Mouse (Mus musculus): ENCODE measurements around the gene Phka1. TPM values are rescaled to one million over a fixed set of nuclear protein-coding genes. Genes with fewer than 3 reads are reported as not detected.
"Not testable (repeated sequence)": the region's sequence is repeated elsewhere in the genome, so short reads cannot be mapped to it uniquely, and the experiment has no call there.

The Phka1 gene
- polyA plus RNA-seq (2015; fragmentation: Nextera tagmentation; extraction: Ambion mirVana): 8.9 and 9.9 TPM in 2 replicates

- Histone ChIP-seq H3K9me3 (ENCODE audit: control insufficient read depth, low read length) (no peaks in the 10 kb centered on the region), H3K9ac (ENCODE audit: low read depth, low read length) (peak within 1 kb of the TSS; percentile 62), H3K4me1 (ENCODE audit: control insufficient read depth, insufficient read depth, low read depth, low read length) (peaks cover 3% of the 10 kb centered on the region; the same call in 1 of the 2 replicates), H3K4me3 (ENCODE audit: low read length) (peak within 1 kb of the TSS; percentile 59), H3K27ac (ENCODE audit: low read depth, low read length) (peak within 1 kb of the TSS; percentile 34; the same call in 1 of the 2 replicates), H3K27me3 (replicated peaks; ENCODE audit: control insufficient read depth, insufficient read depth, low read length) (peaks cover 8% of the 10 kb centered on the region), H3K36me3 (ENCODE audit: control insufficient read depth, insufficient read depth, low read length) (no peaks in the 10 kb centered on the region), H3K4me2 (ENCODE audit: low read length) (peak within 1 kb of the TSS; percentile 68)
- peak; percentile 97 for ATAC-seq
- 16% methylated on average over 36 of the region's 60 CpGs for WGBS
These were observed at the start of gene Phka1 for GRCm38 (mm10) chrX:102643823-102644572. Gene Phka1, minus strand, starts transcription at chrX:102644246.

DNA sequence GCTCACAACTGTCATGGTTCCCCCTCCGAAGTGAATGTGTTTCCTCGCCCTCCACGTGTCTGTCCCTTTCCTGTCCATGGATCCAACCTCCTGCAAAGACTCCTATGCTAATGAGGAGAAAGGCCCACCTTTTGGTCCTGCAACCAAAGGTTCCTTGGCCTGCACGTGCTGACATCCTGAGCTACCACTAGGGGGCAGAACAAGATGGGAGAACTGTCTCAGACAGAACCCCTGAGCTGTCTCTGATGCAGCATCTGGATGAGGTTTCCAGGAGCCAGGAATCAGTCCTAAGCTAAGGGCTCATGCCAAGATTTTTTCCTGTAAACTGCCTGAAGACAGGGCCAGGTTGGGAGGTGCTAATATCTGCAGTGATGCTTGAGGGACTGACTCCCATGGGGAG, 45.2 kb upstream of the Phka1 start:
- H3K27ac ChIP-seq (ENCODE audit: low read depth, low read length); H3K36me3 ChIP-seq (ENCODE audit: control insufficient read depth, insufficient read depth, low read length); H3K27me3 ChIP-seq (replicated peaks; ENCODE audit: control insufficient read depth, insufficient read depth, low read length); H3K9me3 ChIP-seq (ENCODE audit: control insufficient read depth, low read length); H3K4me3 ChIP-seq (ENCODE audit: low read length); H3K4me2 ChIP-seq (ENCODE audit: low read length); H3K4me1 ChIP-seq (ENCODE audit: control insufficient read depth, insufficient read depth, low read depth, low read length); H3K9ac ChIP-seq (ENCODE audit: low read depth, low read length): not testable (repeated sequence)
- ATAC-seq: peak; percentile 72
- 11% methylated on average over 3 of the region's 4 CpGs for WGBS

- H3K9me3 ChIP-seq (ENCODE audit: control insufficient read depth, low read length); H3K9ac ChIP-seq (ENCODE audit: low read depth, low read length); H3K4me1 ChIP-seq (ENCODE audit: control insufficient read depth, insufficient read depth, low read depth, low read length); H3K36me3 ChIP-seq (ENCODE audit: control insufficient read depth, insufficient read depth, low read length); H3K27ac ChIP-seq (ENCODE audit: low read depth, low read length); H3K4me3 ChIP-seq (ENCODE audit: low read length); ATAC-seq; H3K4me2 ChIP-seq (ENCODE audit: low read length); H3K27me3 ChIP-seq (replicated peaks; ENCODE audit: control insufficient read depth, insufficient read depth, low read length): not testable (repeated sequence)
- 79% methylated on average over 4 of the region's 5 CpGs for WGBS
These were observed 42.8 kb upstream of the Phka1 start, which contains the start of gene Gm3880 for GRCm38 (mm10) chrX:102686872-102687271. Gene Gm3880, minus strand, starts transcription at chrX:102686972.

- ATAC-seq; H3K27ac ChIP-seq (ENCODE audit: low read depth, low read length); H3K4me3 ChIP-seq (ENCODE audit: low read length); H3K4me1 ChIP-seq (ENCODE audit: control insufficient read depth, insufficient read depth, low read depth, low read length); H3K36me3 ChIP-seq (ENCODE audit: control insufficient read depth, insufficient read depth, low read length); H3K9me3 ChIP-seq (ENCODE audit: control insufficient read depth, low read length); H3K27me3 ChIP-seq (replicated peaks; ENCODE audit: control insufficient read depth, insufficient read depth, low read length); H3K9ac ChIP-seq (ENCODE audit: low read depth, low read length); H3K4me2 ChIP-seq (ENCODE audit: low read length): not testable (repeated sequence)
- 63% methylated on average over 3 of the region's 3 CpGs for WGBS
These were observed 40.7 kb upstream of the Phka1 start for GRCm38 (mm10) chrX:102684706-102685105.

DNA sequence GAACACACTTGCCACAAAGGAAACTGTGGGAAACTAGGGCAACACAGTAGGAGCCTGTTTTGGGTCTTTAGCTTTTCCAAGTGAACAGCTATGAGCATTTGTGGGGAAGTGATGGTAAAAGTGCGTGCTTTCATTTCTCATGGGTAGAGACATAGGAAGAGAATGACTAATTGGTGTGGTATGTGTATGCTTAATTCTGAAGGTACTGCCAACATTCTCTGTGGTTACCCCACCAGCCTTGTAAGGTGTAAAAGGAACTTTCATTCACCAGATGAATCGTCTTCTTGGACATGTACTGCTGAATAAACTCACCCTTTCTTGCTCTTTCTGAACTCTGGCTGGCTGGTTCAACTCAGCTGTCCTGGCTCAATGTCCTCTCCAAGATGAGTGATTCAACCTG, 22.6 kb upstream of the Phka1 start:
- 82% methylated on average over 2 of the region's 2 CpGs for WGBS
- Histone ChIP-seq H3K4me1 (ENCODE audit: control insufficient read depth, insufficient read depth, low read depth, low read length) (no peaks in the 10 kb centered on the region), H3K4me2 (ENCODE audit: low read length) (no peak overlapping the region), H3K9me3 (ENCODE audit: control insufficient read depth, low read length) (no peaks in the 10 kb centered on the region), H3K27ac (ENCODE audit: low read depth, low read length) (no peak overlapping the region), H3K9ac (ENCODE audit: low read depth, low read length) (no peak overlapping the region), H3K36me3 (ENCODE audit: control insufficient read depth, insufficient read depth, low read length) (no peaks in the 10 kb centered on the region), H3K27me3 (replicated peaks; ENCODE audit: control insufficient read depth, insufficient read depth, low read length) (0 out of 2 replicates have a peak, but pooled peaks cover 2% of the 10 kb centered on the region), H3K4me3 (ENCODE audit: low read length) (no peak overlapping the region)
- no peak for ATAC-seq

DNA sequence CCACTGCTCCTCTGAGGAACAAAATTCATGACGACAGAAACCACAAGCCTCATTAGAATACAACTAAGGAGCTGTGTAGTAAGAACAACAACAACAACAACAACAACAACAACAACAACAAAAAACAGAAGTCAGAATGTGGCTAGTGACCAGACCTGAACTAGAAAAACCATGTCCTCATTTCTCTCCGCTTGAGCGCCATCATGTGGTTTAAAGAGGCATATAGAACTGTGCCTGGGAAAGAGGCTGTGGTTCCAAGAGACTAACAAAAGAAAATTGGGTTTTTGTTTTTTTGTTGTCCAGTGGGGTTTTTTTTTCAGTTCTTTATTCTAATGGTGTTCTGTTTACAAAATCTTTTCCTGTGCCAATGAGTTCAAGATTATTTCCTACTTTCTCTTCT, 16.7 kb upstream of the Phka1 start:
- H3K36me3 ChIP-seq (ENCODE audit: control insufficient read depth, insufficient read depth, low read length): no peaks in the 10 kb centered on the region
- no peaks in the 10 kb centered on the region for H3K4me1 ChIP-seq (ENCODE audit: control insufficient read depth, insufficient read depth, low read depth, low read length)
- WGBS: 8% methylated on average over 3 of the region's 3 CpGs
- H3K27ac ChIP-seq (ENCODE audit: low read depth, low read length): no peak overlapping the region
- no peaks in the 10 kb centered on the region for H3K27me3 ChIP-seq (replicated peaks; ENCODE audit: control insufficient read depth, insufficient read depth, low read length)
- H3K4me3 ChIP-seq (ENCODE audit: low read length): no peak overlapping the region
- no peak for ATAC-seq
- no peak overlapping the region for H3K9ac ChIP-seq (ENCODE audit: low read depth, low read length)
- no peak overlapping the region for H3K4me2 ChIP-seq (ENCODE audit: low read length)
- no peaks in the 10 kb centered on the region for H3K9me3 ChIP-seq (ENCODE audit: control insufficient read depth, low read length)

- Histone ChIP-seq H3K36me3 (ENCODE audit: control insufficient read depth, insufficient read depth, low read length) (no peaks in the 10 kb centered on the region), H3K4me1 (ENCODE audit: control insufficient read depth, insufficient read depth, low read depth, low read length) (peaks cover 3% of the 10 kb centered on the region; the same call in 1 of the 2 replicates), H3K27ac (ENCODE audit: low read depth, low read length) (no peak overlapping the region), H3K4me2 (ENCODE audit: low read length) (no peak overlapping the region), H3K27me3 (replicated peaks; ENCODE audit: control insufficient read depth, insufficient read depth, low read length) (peaks cover 8% of the 10 kb centered on the region), H3K9me3 (ENCODE audit: control insufficient read depth, low read length) (no peaks in the 10 kb centered on the region), H3K4me3 (ENCODE audit: low read length) (no peak overlapping the region), H3K9ac (ENCODE audit: low read depth, low read length) (no peak overlapping the region)
- ATAC-seq: no peak
- WGBS: 93% methylated on average over 1 of the region's 1 CpGs
These were observed 1.6 kb upstream of the Phka1 start for GRCm38 (mm10) chrX:102645691-102646090.

DNA sequence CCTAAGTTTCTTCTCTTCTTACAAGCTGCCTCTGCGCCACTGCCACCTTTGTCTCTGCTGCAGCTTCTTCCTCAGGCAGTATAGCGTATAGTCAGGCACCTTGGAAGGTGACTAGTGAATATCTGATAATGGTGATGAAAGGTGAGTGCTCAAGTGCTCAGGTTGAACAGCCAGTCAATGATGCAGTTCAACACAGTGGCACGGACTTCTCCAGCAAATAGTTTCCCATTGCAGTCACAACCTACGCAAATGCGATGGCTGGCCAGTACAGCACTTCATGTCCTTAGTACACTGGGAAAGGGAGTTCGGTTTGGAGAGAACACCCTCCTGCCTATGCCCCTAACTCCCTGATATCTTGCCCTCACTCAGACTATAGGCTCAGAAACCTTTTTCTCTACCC, 1.1 kb upstream of the Phka1 start:
- Histone ChIP-seq H3K9ac (ENCODE audit: low read depth, low read length) (no peak overlapping the region), H3K4me3 (ENCODE audit: low read length) (no peak overlapping the region)
- WGBS: 51% methylated on average over 6 of the region's 6 CpGs

DNA sequence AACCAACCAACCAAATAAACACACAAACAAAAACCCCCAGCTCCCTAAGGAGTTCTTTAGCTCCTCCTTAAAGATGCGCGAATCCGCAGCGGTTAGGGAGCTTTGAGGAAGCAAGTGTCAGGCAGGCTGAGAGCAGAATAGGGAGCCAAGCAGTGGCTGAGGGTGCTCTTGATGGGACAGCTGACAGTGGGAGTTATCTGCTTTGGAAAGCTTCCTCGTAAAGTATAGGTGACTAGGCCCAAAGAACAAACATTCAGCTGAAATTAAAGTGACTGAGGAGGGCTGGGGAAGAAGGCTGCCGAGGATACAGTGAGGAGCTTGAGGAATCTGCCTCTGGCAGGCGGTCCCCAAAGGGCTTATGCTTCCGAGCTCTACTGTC, 516 bp upstream of the Phka1 start:
- Histone ChIP-seq H3K27ac (ENCODE audit: low read depth, low read length) (no peak overlapping the region), H3K4me1 (ENCODE audit: control insufficient read depth, insufficient read depth, low read depth, low read length) (peaks cover 3% of the 10 kb centered on the region; the same call in 1 of the 2 replicates), H3K9me3 (ENCODE audit: control insufficient read depth, low read length) (no peaks in the 10 kb centered on the region), H3K4me3 (ENCODE audit: low read length) (peak overlapping the region; percentile 59), H3K9ac (ENCODE audit: low read depth, low read length) (peak overlapping the region; percentile 48), H3K36me3 (ENCODE audit: control insufficient read depth, insufficient read depth, low read length) (no peaks in the 10 kb centered on the region), H3K4me2 (ENCODE audit: low read length) (peak overlapping the region; percentile 68), H3K27me3 (replicated peaks; ENCODE audit: control insufficient read depth, insufficient read depth, low read length) (peaks cover 8% of the 10 kb centered on the region)
- peak; percentile 69 for ATAC-seq
- 20% methylated on average over 8 of the region's 8 CpGs for WGBS

More for the DNA sequence above, 1.1 kb upstream of the Phka1 start:
- no peaks in the 10 kb centered on the region for H3K36me3 ChIP-seq (ENCODE audit: control insufficient read depth, insufficient read depth, low read length)
- H3K27me3 ChIP-seq (replicated peaks; ENCODE audit: control insufficient read depth, insufficient read depth, low read length): peaks cover 8% of the 10 kb centered on the region
- no peak overlapping the region for H3K27ac ChIP-seq (ENCODE audit: low read depth, low read length)
- peaks cover 3% of the 10 kb centered on the region; the same call in 1 of the 2 replicates for H3K4me1 ChIP-seq (ENCODE audit: control insufficient read depth, insufficient read depth, low read depth, low read length)
- peak overlapping the region; percentile 68 for H3K4me2 ChIP-seq (ENCODE audit: low read length)
- no peaks in the 10 kb centered on the region for H3K9me3 ChIP-seq (ENCODE audit: control insufficient read depth, low read length)
- no peak for ATAC-seq

Data from hindbrain, embryonic 16.5 days (tissue).